Mouse (Mus musculus) embryonic facial prominence, embryonic 11.5 days (tissue): ENCODE results near the gene Hist3h2a. TPM values are rescaled to one million over a fixed set of nuclear protein-coding genes. Genes with fewer than 3 reads are reported as not detected.

Source experiments
- ATAC-seq: fragments of 200-750 bp; cut with Nextera tagmentation; replicated peaks from 2 replicates; pipeline ENCODE4 v1.8.0; 2017; ENCODE audit warnings: low read depth; ENCODE audit not compliant: insufficient number of reproducible peaks, low FRiP score, low TSS enrichment
- DNase-seq: peaks from one replicate; pipeline ENCODE4 v3.0.0-alpha.2; 2015; ENCODE audit warnings: low spot score
- H3K27ac ChIP-seq: fragments of 300-500 bp; sonication (generic); replicated peaks from 2 replicates; pipeline ENCODE4 v1.5.1; 2014; ENCODE audit warnings: mild to moderate bottlenecking, low read depth, low read length, control low read depth
- H3K27me3 ChIP-seq: fragments of 300-500 bp; sonication (generic); 2 replicates; pipeline ENCODE4 v1.6.1; 2014; ENCODE audit warnings: mild to moderate bottlenecking, low read length, moderate library complexity, mixed read lengths; ENCODE audit not compliant: control insufficient read depth, insufficient read depth
- H3K36me3 ChIP-seq: fragments of 300-500 bp; sonication (generic); replicated peaks from 2 replicates; pipeline ENCODE4 v1.6.1; 2014; ENCODE audit warnings: low read depth, mild to moderate bottlenecking, low read length, moderate library complexity, mixed read lengths; ENCODE audit not compliant: control insufficient read depth, insufficient read depth
- H3K4me1 ChIP-seq: fragments of 300-500 bp; sonication (generic); 2 replicates; pipeline ENCODE4 v1.6.1; 2014; ENCODE audit warnings: low read length, mixed read lengths; ENCODE audit not compliant: control insufficient read depth, insufficient read depth
- H3K4me2 ChIP-seq: fragments of 300-500 bp; sonication (generic); 2 replicates; pipeline ENCODE4 v1.6.1; 2014; ENCODE audit warnings: low read depth, mild to moderate bottlenecking, control low read depth, low read length, moderate library complexity
- H3K4me3 ChIP-seq: fragments of 300-500 bp; sonication (generic); 2 replicates; pipeline ENCODE4 v1.5.1; 2014; ENCODE audit warnings: low read depth, low read length, control low read depth
- H3K9ac ChIP-seq: fragments of 300-500 bp; sonication (generic); replicated peaks from 2 replicates; pipeline ENCODE4 v1.6.1; 2014; ENCODE audit warnings: mild to moderate bottlenecking, control low read depth, low read length
- H3K9me3 ChIP-seq: fragments of 300-500 bp; sonication (generic); replicated peaks from 2 replicates; pipeline ENCODE4 v1.6.1; 2016; ENCODE audit warnings: mild to moderate bottlenecking, low read length, inconsistent platforms, mixed read lengths; ENCODE audit not compliant: control insufficient read depth
- WGBS: fragments of 180-500 bp; shearing (Covaris S2); extraction: QIAGEN DNeasy Blood & Tissue Kit; methylation state at CpG from one replicate; pipeline ENCODE4 v1.1.7; 2014; 5-methylcytosine and 5-hydroxymethylcytosine counted together
- polyA plus RNA-seq: library from polyadenylated mRNA; unstranded; fragments of >200 nt; fragmentation: Nextera tagmentation; extraction: Ambion mirVana; gene quantifications from 2 replicates; pipeline ENCODE4 v1.2.1, GENCODE M21; 2014

Hist3h2a gene
- polyA plus RNA-seq: 33.0 and 35.0 TPM in 2 replicates

DNA sequence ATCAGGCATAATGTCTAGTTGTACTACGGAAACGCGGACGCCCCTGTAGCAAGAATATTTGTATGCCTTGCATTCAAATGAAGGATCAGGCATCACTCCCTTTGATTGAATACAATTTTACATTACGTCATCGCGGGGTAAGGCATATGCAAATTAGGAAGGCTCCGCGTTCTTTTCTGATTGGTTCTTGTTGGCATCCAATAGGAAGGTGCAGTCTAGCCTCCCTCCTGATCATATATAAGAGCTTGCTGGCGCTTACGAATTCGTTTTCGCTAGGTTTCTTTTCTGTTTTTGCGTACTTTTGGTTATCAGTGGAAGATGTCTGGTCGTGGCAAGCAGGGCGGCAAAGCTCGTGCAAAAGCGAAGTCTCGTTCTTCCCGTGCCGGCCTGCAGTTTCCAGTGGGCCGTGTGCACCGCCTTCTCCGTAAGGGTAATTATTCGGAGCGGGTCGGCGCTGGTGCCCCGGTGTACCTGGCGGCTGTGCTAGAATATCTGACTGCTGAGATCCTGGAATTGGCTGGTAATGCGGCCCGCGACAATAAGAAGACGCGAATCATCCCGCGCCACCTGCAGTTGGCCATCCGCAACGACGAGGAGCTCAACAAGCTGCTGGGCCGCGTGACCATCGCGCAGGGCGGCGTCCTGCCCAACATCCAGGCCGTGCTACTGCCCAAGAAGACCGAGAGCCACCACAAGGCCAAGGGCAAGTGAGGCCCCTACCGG lies at the start of gene Hist3h2a, which contains the start of gene Trim17:
Hist3h2a (plus strand) TSS at position 266 of the 723 bp plus-strand sequence.
Trim17 (plus strand) TSS at position 266 of the 723 bp plus-strand sequence.
- H3K36me3 ChIP-seq: no peaks in the 10 kb centered on the region
- peak within 1 kb of the TSS; percentile 97 for H3K27ac ChIP-seq
- WGBS: under 1% methylated on average over 49 of the region's 49 CpGs
- H3K9ac ChIP-seq: peak within 1 kb of the TSS; percentile 83
- ATAC-seq (peak; percentile 75), DNase-seq (peak; percentile 98)
- H3K4me3 ChIP-seq: peak within 1 kb of the TSS; percentile 62
- peaks cover 5% of the 10 kb centered on the region; the same call in 1 of the 2 replicates for H3K27me3 ChIP-seq
- H3K4me2 ChIP-seq: peak within 1 kb of the TSS; percentile 82
- H3K4me1 ChIP-seq: no peaks in the 10 kb centered on the region; the same call in 1 of the 2 replicates
- no peaks in the 10 kb centered on the region for H3K9me3 ChIP-seq

DNA sequence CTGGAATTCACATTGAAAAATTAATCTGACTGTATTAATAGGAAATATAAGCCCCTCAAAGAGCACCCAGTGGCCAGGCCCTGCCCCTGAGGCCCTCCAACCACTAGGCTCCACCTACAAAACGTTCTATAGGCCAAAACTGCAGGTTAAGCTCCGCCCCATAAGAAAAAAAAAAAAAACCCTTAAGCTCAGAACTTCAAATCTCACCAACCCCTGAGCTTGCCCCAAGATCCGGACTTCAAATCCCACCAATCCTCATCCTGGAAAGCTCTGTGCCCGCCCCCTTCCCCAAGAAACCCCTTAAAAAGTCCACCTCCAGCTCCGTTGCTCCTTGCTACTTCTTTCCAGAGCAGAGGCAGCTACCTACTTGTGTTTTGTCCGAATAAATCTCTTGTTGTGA lies 49.6 kb upstream of the Hist3h2a start:
- Histone ChIP-seq H3K4me1 (no peaks in the 10 kb centered on the region), H3K4me3 (no peak overlapping the region), H3K9me3 (no peaks in the 10 kb centered on the region), H3K9ac (no peak overlapping the region), H3K36me3 (no peaks in the 10 kb centered on the region), H3K4me2 (no peak overlapping the region), H3K27me3 (no peaks in the 10 kb centered on the region), H3K27ac (no peak overlapping the region)
- peak; percentile 45 for DNase-seq
- no peak for ATAC-seq
- WGBS: 39% methylated on average over 6 of the region's 6 CpGs

DNA sequence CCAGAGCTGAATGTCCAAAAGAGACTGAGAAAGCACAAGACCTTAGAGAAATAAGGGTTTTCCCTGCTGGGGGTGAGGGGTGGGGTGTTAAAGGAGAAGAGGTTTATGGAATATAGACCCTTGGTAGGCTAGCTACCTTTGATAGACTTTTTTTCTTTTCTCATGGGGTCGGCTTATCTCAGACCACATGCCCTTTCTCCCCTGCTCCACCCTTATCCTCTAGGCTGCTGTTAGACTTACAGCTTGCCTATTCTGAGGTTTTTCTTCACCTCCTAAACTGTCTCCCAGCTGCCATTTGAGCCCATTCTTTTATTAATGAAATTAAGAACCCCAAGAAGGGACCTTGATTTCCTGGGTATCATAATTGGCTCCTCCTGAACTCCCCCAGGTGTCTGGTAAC lies 40.7 kb upstream of the Hist3h2a start:
- Histone ChIP-seq H3K4me1 (no peaks in the 10 kb centered on the region), H3K36me3 (no peaks in the 10 kb centered on the region), H3K4me2 (no peak overlapping the region), H3K4me3 (no peak overlapping the region), H3K27me3 (no peaks in the 10 kb centered on the region), H3K27ac (no peak overlapping the region), H3K9me3 (no peaks in the 10 kb centered on the region), H3K9ac (no peak overlapping the region)
- 100% methylated on average over 1 of the region's 1 CpGs for WGBS
- ATAC-seq (no peak), DNase-seq (no peak)

DNA sequence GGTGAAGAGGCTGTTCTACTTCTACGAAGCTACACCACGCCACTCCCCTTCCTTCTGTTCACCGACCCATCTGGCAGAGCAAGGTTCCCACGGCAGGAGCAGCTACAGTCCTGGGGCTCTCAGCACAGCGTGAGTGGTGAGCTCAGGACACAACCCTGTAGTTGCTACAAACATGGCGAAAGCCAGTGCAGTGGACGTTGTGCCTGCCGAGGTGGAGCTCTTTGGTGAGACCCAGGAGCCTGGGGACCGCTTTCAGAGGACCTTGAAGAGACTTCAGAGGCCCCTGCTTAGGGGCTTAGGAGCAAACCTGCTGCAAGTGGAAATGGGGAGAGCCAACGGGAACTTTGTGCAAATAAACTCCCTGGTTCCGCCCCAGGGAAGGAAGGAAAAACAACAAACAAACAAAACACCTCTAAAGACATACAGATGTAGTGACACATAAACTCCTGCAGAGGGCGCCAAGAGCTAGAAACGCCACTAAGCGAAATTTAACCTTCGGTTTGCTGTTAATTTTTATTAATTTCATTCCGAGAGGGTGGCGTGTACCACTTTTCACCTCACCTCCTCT lies 39.9 kb upstream of the Hist3h2a start:
- H3K27me3 ChIP-seq: no peaks in the 10 kb centered on the region
- no peak for ATAC-seq
- DNase-seq: peak; percentile 68
- peak overlapping the region; percentile 53 for H3K9ac ChIP-seq
- WGBS: 19% methylated on average over 17 of the region's 17 CpGs
- no peak overlapping the region for H3K27ac ChIP-seq
- no peaks in the 10 kb centered on the region for H3K36me3 ChIP-seq
- H3K4me3 ChIP-seq: peak overlapping the region; percentile 19
- no peaks in the 10 kb centered on the region for H3K4me1 ChIP-seq
- H3K4me2 ChIP-seq: peak overlapping the region; percentile 42
- no peaks in the 10 kb centered on the region for H3K9me3 ChIP-seq

DNA sequence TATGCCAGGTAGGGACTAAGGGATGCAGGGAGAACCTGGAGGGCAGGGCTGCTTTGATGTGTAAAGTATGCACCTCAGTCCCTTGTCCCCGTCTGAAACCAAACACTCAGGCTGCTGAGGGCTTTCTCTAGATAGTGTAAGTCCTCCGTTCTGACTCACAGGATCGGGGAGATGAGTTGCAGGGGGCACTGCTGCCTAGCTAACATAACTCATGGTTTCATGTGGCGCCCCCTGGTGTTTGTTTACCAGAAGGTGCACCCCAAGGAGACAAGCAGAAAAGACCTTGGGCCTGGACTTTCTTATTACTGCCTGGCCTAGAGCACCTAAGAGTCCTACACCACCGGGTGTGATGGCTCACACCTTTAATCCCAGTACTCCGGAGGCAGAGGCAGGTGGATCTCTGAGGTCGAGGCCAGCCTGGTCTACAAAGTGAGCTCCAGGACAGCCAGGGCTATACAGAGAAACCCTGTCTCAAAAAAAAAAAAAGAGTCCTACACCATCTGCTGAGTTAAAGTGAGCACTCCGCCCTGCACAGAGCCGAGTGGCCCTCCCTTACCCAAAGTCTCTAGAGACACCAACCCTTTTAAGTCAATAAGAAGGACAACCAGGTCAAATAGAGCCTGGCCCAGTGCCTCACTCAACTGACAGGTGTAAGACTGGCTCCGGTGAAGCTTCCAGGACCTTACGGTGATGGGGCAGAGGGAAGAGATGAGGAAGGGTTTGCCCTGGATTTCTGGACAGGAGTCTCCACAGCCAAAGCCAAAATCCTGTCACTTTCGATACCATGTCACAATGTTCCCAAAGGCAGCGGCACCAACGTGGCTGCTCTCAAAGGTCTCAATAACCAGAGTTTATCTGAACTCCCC lies 37.4 kb upstream of the Hist3h2a start:
- H3K27me3 ChIP-seq: no peaks in the 10 kb centered on the region
- no peak for ATAC-seq
- H3K4me3 ChIP-seq: no peak overlapping the region
- H3K36me3 ChIP-seq: no peaks in the 10 kb centered on the region
- H3K4me1 ChIP-seq: no peaks in the 10 kb centered on the region
- no peak overlapping the region for H3K9ac ChIP-seq
- DNase-seq: peak; percentile 61
- no peaks in the 10 kb centered on the region for H3K9me3 ChIP-seq
- no peak overlapping the region for H3K4me2 ChIP-seq
- WGBS: 54% methylated on average over 14 of the region's 14 CpGs
- no peak overlapping the region for H3K27ac ChIP-seq

DNA sequence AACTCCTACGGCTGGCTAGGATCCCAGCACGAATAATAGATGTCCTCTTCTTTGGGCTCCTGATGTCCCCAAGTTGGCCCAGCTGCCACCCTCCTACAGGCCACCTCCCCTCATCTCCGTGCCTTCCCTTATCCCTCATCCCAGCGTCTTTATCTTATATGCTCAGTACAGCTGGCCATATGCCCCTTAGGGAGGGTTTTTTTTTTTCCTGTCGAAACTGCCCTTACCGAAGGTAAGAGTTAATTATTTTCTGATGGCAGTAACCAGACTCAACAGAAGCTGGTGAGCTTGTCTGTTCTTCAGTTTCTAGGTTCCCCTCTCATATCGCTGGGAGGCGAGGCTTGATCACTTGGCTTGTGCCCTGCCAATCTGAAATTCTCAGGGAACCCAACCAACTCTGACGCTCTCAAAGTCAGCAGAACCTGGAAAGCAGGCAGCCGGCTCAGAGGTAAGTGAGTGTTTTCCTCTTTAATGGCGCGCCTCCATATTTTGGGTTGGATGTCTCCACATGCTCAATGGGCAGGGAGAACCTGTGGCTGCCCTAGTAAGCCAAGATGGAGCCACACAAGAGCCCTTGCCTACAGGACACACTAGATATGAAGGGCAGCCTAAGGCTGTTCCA lies 36.6 kb upstream of the Hist3h2a start, which contains the start of gene Btnl10:
Btnl10 (plus strand) TSS at position 164 of the 622 bp plus-strand sequence.
- Histone ChIP-seq H3K27ac (no peak within 1 kb of the TSS), H3K9me3 (no peaks in the 10 kb centered on the region), H3K9ac (no peak within 1 kb of the TSS), H3K4me1 (no peaks in the 10 kb centered on the region), H3K36me3 (no peaks in the 10 kb centered on the region), H3K4me2 (no peak within 1 kb of the TSS), H3K4me3 (no peak within 1 kb of the TSS), H3K27me3 (no peaks in the 10 kb centered on the region)
- DNase-seq (no peak), ATAC-seq (no peak)
- 71% methylated on average over 12 of the region's 12 CpGs for WGBS

DNA sequence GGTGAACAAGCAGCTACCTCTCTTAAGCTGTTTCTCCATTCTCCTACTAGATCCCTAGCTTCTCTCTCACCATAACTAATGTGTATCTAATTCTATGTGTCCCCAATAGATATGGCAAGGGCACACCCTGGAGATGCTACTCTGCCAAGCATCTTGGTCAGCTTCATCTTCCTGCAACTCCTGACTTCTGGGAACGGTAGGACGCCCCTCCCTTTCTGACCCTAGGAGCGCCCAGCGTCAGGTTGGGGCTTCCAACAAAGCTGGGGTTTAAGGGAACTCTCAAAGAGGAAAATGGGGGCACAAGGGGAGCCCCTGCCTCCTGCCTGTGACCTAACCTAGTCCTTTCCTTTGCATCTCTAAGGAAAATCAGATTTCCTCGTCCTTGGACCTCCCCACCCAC lies 35.7 kb upstream of the Hist3h2a start:
- Histone ChIP-seq H3K4me1 (no peaks in the 10 kb centered on the region), H3K4me3 (no peak overlapping the region), H3K9ac (no peak overlapping the region), H3K4me2 (no peak overlapping the region), H3K36me3 (no peaks in the 10 kb centered on the region), H3K9me3 (no peaks in the 10 kb centered on the region), H3K27me3 (no peaks in the 10 kb centered on the region), H3K27ac (no peak overlapping the region)
- 81% methylated on average over 5 of the region's 5 CpGs for WGBS
- ATAC-seq (no peak), DNase-seq (no peak)
